Mouse (Mus musculus): Measurements from ENCODE around the gene Naaladl1.

Gene Naaladl1

DNA sequence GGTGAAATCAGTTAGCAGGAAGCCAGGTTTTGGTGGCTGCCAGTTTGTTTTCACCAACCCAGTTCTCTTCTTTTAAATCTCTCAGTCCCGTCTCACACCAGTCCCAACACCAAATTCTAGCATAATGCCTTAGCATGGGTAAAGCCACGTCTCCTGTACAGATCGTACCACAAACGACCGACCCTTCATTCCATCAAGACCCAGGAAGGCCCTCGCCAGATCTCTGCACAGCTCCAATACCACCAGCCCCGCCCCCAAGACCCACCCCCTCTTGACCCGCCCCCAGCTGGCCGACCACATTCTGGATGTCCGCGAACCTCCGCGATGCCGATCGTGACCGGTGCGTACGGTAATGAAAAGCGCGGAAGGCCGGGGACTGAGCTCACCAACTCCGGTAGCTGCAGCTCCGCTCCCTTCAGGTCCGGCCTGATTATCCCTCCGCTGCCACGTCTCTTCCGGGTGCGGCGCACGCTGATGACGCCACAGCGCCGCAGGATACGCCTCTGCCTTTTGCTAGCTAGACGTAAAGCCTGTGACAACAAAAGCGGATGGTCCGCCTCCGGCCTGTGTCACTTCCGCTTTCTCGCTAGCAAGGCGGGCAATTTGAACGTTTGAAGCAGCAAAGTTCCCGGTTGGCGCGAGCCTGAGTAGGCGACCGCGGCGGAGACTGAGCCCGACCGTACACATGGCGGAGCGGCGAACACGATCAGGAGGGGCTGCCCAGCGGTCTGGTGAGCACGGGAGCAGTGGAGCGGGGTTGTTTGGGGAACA lies 20.9 kb upstream of the Naaladl1 start, which contains the start of the genes Zfpl1 and Cdca5:
Zfpl1 (minus strand) TSS at position 479 of the 771 bp plus-strand sequence.
Cdca5 (plus strand) TSS at position 506 of the 771 bp plus-strand sequence.
- DNase-seq (ENCODE audit: low spot score), result peak; percentile 86

DNA sequence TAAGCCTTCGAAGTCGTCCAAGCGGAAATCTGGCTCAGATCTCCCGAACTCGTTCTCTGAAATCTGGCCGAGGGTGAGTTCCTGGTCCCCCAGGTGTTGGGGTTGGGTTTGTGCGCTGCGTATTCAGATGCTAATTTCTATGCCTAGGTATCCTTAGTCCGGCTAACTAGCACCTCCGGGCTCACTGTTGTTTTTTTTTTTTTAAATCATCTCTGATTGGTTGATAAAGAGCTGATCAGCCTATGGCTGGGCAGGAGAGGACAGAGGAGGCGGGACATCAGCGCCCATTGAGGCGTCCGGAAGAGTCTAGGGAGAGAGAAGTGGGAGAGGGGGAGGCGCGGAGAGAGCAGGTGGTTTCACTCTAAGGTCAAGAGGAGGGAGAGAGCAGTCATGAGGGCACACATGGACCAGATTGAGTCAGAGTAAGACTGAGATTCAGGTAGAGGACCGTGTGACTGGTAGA lies 20.1 kb upstream of the Naaladl1 start:
- no peak for DNase-seq (ENCODE audit: low spot score)

DNA sequence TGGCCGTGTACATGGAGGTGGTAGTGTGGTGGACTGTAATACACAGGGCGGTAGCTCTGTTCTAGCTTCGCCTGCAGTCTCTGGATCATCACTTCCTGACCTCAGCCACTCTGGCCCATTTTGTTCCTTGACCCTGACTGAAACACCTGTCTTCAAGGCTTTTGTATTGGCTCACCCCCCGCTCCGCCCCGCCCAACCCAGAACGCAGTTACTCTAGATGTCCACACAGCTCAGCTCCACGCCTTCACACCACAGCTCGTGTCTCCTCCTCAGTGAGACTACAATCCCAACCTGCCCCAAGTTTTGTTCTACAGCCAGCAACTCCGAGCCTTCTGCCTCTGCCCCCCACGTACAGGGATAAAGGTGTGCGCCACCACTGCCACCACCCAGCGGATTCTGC lies 16.7 kb upstream of the Naaladl1 start:
- DNase-seq (ENCODE audit: low spot score), result no peak

DNA sequence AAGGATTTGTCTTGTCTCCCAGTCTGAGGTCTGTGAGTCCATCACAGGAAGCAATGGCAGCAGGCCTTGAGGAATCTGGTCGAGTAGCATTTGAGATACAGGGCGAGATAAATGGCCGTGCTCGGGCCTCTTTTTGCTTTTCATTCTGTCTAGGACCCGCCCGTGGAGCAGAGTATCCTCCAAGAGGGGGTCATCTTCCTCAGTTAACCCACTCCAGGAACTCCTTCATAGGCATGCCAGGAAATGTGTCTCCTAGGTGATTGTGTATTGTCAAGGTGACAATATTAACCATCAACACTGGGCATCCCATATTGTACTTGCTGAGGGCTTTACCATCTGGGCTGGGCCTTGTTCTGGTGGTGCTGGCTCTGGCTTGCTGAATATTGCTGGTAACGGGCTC lies 11.5 kb upstream of the Naaladl1 start, which contains the start of gene AC131692.1:
AC131692.1 (plus strand) TSS at position 301 of the 400 bp plus-strand sequence.
- no peak for DNase-seq (ENCODE audit: low spot score)

DNA sequence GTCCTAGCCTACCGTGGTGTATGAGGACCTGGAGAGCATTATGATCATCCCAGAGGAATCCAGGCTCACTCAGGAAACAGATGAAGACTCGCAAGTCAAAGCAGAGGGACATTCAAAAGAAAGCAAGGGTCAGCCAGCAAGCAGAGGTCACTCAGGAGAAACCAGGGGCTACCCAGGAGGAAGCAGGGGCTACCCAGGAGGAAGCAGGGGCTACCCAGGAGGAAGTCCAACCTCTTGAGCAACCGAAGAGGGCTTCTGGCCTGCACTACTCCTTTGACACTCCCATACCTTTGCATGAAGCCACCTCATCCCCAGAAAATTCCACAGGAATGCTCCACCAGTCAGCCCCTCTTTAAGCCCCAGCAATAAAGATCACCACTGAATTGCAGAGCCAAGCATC lies 7.7 kb upstream of the Naaladl1 start:
- no peak for DNase-seq (ENCODE audit: low spot score)

DNA sequence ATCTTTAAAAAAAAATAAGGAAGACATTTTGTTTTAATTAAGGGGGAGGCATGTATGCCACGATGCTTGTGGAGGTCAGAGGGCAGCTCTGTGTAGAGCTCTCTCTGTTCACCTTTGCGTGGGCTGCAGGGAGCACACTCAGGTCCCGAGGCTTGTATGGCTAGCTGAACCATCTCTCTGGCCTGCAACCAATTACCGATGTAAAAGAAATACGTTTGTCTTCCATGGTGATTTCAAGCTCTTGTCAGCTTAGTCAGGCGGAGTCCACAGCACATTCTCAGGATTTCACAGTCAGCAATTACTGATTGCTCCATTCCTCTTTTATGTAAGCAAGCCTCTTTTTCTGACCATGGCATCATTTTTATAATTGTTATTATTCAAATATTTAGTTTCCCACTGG lies 4.4 kb upstream of the Naaladl1 start:
- DNase-seq (ENCODE audit: low spot score), result no peak

DNA sequence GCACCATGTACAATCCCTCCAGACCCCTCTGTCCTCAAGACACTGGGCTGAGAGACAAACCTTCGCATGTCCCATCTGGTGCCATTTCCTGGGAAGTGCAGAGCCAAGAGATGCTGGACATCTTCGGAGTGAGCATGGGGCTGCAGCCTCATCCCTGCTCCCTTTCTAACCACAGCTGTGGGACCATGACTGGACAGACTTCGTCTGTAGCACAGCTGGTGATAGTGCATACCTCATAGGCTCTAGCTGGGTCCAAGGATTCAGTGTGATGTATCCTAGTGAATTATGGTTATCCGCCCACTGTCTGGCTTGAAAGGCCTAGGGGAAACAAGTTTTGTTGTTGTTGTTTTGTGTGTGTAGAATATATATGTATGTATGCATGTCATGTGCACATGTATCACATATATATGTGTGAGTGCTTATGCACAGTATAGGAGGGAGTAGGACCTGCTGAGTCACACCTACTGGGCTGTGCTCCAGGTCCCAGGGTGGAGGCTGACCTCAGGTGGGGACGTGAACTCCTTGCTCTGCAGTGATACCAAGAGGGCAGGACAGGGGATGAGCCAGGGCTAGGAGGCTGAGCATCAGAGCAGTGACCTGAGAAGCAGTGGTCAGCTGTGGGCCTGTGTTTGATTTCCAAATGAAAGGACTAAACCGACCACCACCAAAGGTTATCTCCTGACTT lies 3.3 kb upstream of the Naaladl1 start:
- DNase-seq (ENCODE audit: low spot score), result no peak

DNA sequence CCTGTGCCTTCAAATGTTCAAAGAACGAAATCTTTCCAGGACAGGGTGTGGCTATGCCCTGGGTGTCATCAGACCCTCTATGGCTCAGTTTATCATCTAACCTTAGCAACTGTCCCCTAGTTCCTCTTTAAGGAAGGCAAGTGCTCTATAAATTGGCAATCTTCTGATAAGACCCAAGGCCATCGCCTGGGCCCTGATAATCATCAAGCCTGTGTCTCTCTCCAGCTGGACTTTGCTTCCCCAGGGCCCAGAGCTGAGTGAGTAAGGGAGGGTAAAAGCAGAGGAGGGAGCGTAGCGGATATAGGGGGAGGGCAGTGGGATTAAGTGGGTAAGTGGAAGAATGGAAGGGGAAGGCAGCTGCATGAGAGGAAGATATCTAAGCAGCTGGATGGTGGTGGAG lies 1.1 kb upstream of the Naaladl1 start:
- no peak for DNase-seq (ENCODE audit: low spot score)

DNA sequence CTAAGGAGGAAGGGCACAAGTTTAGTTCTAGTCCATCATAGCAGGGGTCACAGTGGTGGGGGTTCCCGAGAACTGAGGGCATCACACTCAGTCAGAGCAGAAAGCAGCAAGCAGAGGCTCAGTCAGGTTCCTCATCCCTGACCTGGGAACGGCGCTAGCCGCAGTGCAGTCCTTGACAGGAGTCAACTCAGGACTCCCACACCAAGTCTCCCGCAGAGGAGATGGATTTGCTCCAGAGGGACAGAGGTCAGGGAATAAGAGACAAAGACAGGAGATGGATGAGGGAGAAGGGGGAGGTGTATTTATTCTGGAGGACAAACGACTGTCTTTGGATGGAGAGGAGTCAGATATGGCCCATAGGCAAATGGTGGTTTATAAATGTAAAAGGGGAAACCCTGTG lies 7.5 kb downstream of the Naaladl1 start:
- no peak for DNase-seq (ENCODE audit: low spot score)

DNA sequence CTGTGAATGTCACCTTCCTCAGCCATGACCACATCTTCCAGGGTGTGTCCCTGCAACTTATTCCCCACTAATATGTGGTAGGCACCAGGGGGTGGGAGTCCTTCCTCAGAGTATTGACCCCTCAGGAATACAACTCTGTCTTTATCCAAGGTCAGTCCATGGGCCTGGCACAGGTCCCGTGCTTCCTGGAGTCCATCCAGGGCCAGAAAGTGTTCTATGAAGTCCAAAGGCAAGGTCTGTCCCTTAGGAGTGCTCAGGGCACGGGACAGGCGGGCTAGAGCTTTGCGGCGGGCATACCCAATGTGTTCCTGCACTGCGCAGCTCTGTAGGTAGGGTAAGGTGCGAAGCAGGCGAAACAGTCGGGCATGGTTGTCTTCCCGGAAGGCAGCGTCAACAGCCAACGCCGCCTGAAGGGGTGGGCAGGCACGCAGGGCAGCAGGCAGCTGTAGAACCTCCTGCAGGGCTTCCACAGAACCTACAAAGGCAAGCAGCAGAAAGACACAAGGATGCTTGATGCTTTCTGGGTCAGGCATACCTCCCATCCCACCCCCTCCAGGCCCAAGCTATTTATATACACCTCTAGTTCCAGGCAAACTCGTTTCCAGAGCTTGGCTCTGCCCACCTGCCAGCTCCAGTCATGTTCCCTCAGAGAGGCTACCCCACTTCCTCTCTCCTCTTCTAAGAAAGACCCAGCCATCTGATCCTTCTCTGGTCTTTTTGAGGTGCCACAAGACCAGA lies 10.7 kb downstream of the Naaladl1 start:
- DNase-seq (ENCODE audit: low spot score), result no peak

DNA sequence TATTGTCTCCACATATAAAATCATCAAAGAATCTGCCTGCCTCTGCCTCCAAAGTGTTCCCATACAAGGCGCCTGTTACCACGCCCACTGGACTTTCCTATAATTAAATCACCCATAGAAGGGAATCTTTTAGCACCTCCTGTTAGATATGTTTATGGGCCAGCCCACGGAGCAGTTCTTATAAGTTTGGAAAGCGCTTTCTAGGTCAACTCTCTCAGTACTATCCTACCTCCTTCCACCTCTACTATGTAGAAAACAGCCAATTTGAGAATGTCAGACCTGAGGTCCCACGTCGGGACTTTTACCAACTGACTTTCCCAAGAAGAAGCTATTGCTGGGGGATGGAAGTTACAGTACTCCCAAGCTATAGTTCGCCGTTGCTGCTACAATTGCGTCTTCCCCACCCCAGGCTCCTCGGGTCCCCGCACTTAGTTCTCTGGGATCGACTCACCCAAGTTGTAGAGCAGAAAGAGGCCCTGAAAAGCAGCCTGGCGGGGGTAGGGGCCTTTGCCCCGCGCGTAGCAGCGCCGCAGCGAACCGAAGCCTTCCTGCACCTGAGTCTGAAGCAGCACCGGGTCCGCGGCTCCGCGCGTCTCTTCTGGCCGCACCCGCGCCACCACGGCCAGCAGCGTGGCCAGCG lies 11.9 kb downstream of the Naaladl1 start:
- no peak for DNase-seq (ENCODE audit: low spot score)

DNA sequence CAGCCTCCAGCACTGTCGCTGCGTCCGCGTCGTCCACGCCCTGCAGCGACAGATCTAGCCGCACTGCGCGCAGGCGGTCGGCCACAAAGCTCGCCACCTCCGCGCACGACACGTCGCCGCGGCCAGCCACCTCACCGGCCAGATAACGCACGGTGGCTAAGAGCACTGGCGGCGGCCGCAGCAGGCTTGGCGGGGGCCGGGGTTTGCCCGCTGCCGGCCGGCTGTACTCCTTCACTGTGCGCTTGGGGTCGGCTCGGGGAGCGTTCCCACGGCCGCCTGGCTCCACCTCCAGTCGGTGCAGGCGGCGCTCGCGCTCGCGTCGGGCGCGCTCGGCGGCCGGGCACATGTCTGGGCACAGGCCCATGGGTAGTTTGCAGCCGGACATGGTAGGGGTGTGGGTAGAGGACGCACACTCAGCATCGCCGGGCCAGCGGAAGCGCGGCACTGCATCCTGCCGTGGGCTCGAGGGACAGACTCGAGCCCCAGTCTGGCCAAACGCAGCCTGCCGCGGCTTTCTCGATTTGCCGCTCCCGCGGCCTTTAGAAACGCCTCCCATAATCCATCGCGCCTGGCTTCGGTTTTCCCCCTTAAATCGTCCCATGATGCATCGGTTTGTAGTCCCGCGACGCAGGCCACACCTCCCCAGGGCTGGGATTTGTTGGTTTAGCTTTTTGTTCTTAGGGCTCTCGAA lies 12.5 kb downstream of the Naaladl1 start, which contains the start of gene Sac3d1:
Sac3d1 (minus strand) TSS at position 665 of the 691 bp plus-strand sequence.
- DNase-seq (ENCODE audit: low spot score), result peak; percentile 62

DNA sequence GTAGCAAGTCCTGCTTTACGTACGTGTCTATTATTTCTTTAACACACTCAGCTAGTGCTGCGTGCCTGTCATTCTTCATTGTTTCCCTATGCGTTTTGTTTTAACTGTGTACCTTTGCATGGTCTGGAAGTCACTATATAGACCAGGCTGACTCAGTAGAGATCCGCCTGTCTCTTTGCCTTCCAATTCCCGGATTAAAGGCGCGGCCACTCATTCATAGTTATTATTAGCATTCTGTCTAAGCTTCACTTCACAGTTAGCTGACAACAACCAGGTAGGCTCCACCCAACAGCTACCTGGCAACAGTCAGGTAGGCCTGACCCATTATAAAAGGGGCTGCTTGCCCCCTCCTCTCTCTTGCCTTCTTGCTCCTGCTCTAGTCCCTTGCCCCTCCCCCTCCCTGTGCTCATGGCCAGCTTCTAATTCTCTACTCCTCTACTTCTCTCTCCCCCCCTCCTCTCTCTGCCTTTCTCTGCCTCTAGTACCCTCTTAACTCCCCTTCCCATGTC lies 13.1 kb downstream of the Naaladl1 start:
- no peak for DNase-seq (ENCODE audit: low spot score)

DNA sequence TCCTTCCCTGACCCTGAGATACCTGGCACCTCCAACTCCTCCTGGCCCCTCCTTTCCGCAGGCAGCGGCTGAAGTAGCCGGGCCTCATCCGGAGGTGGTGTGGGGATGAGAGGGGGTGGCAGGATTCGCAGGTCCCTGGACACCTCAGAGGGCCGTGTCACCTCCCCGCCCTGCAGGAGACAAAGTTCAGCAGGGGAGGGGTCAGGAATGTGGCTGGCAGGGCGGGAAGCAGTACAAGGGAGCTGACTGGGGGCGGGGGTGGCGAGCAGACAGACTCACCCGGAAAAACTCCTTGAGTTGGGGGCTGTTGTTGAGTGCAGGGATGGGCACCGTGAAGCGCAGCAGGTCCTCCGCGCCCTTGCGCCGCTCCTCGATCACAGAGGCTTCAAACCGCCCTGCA lies 16.2 kb downstream of the Naaladl1 start:
- no peak for DNase-seq (ENCODE audit: low spot score)

DNA sequence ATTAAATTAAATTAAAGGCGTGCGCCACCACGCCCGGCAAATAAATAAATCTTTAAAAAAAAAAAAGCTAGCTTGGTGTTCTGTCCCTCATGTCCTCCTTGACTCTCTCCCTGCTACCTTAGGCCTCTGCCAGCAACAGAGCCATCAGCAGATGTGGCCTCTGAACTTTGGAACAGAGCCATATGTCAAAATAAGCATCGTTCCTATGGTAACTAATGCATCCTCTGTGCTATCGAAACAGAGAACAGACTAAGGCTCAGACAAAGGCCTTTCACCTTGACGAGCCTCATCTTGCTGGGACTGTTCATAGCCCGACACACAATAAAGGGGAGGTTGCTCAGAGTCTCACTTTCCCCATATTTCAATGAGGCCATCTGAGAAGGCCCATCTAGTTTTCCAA lies 17.7 kb downstream of the Naaladl1 start:
- DNase-seq (ENCODE audit: low spot score), result no peak

DNA sequence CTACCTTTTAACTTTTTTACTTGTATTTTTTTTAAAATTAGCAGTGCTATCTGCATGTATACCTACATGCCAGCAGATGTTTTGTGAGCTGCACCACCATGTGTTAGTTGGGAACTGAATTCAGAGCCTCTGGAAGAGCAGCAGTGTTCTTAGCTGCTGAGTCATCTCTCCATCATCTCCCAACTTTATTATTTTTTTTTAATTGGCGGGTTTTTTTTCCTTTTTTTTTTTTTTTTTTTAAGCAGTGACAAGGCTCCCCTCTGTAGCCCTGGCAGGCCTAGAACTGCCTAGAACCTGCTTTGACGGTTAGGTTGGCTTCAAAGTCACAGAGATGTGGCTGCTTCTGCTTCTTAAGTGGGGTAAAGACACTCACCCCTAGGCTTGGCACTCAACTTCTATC lies 19.3 kb downstream of the Naaladl1 start:
- no peak for DNase-seq (ENCODE audit: low spot score)

DNA sequence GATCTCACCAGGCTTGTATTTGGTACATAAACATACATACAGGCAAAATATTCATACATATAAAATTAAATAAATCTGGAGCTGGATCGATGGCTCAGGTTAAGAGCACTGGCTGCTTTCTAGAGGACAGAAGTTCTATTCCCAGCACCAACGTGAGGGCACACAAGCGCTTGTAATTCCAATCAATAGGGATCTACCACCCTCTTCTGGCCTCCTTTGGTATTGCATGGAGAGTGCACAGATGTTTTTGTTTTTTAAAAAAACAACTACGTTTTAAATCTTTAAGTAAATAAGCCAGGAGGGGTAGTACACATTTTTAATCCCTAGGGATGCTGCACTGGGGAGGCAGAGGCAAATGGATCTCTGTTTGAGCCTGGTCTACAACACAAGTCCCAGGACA lies 20.7 kb downstream of the Naaladl1 start:
- no peak for DNase-seq (ENCODE audit: low spot score)

DNA sequence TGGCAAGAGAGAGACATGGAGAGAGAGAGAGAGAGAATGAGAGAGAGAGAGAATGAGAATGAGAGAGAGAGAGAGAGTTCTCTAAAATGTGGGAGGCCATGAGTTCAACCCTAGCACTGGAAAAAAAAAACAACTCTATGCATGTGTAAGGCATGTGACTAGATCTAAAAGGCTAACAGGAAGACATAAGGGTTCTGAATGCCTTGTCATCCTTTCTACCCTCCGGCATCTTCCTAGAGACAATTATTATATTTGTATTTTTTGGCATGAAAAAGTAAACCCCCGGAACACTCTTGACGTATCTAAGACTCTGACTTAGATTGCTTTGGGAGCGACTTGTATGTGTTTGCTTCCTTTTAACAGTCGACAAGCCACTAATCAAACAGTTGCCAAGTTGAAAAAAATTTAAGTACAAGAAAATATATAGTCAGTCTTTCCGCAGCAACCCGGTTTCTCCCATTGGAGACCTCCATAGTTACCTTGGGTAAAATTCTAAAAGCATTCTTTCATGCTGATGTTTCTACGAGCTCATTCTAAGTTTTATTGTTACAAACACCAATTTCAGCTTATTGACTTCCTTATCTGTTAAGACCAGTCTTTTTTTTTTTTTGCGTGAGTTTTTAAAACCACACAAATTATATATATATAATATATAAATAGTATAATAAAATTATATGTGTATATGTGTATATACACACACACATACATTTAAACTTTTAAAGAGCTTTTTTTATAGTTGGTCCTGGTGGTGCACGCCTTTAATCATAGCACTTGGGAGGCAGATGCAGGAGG lies 21.4 kb downstream of the Naaladl1 start:
- DNase-seq (ENCODE audit: low spot score), result no peak

DNA sequence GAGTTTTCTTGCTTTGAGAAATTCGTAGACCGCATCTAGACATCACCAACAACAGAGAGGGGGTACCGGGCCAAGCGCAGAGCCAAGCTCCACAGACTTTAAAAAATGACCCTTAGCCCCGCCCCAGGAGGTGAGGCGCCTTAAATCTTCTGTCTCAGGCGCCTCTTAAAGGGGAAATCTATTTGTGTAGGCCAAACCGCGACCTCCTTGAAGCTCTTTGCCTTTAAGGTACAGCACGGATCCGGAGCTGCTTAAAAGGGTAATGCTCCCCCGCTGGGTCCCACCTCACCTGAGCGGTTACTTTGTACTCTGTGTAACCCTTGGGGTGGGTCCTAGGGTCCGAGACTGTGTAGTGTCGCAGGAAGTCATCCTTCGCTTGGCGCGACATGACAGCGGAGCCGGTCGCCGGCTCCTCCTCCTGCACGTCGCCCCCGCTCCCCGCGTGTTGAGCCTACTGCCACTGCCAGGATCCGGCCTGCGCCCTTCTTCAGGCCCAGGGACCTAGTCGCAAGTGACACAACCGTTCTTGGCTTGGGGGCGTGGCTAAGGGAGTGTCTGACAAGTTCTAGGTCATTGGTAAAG lies 22.3 kb downstream of the Naaladl1 start, which contains the start of gene Snx15:
Snx15 (minus strand) TSS at position 545 of the 582 bp plus-strand sequence.
- DNase-seq (ENCODE audit: low spot score), result peak; percentile 92
